Mouse (Mus musculus) heart, postnatal 25 days (tissue): ENCODE measurements around the gene Ngrn. TPM values are rescaled to one million over a fixed set of nuclear protein-coding genes. Genes with fewer than 3 reads are reported as not detected.

ENCODE experiments used
- DNase-seq: peaks from one replicate; pipeline ENCODE4 v3.0.0; 2022; ENCODE audit warnings: low spot score
- intact Hi-C: fragments of 180-260 bp; cut with DNase I; formaldehyde crosslinking; loops from one replicate; pipeline ENCODE4 v1.15.1; 2025
- total RNA-seq, 2 experiments: library from RNA; stranded (reverse); gene quantifications; 2 replicates each; pipeline ENCODE4 v1.2.3; 2021

The Ngrn gene
- total RNA-seq, 2 experiments from 2014 or later = 25.1 to 27.1 TPM

DNA sequence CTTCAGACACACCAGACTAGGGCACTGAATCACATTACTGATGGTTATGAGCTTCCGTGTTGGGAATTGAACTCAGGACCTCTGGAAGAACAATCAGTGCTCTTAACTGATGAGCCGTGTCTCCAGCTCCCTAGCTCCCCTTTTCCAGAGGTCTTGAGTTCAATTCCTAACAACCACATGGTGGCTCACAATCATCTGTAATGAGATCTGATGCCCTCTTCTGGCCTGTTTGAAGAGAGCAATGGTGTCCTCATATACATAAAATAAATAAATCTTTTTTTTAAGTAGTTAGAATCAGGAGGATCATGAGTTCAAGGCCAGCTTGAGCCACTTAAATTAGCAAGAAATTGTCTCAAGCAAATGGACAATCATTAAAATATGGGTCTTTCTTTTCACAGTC lies 5.0 kb upstream of the Ngrn start:
- intact Hi-C loops = no loop called here
- no peak for DNase-seq

DNA sequence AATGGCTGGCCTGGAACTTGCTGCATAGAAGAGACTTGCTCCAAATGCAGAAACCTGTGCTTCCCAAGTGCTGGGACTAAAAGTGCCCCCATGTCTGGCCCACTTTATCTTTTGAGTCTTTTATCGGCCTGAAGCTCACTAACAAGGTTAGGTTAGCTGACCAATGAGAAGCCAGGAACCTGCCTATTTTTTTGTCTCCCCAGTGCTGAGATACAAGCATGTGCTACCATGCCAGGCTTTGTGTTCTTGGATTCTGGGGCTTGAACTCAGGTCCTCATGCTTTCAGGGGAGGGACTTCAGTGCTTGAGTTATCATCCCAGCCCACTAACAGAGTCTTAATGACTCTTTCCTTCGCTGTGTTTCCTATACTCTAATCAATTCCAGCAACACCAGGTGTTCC lies 3.3 kb upstream of the Ngrn start:
- intact Hi-C loops = no loop called here
- DNase-seq = no peak

DNA sequence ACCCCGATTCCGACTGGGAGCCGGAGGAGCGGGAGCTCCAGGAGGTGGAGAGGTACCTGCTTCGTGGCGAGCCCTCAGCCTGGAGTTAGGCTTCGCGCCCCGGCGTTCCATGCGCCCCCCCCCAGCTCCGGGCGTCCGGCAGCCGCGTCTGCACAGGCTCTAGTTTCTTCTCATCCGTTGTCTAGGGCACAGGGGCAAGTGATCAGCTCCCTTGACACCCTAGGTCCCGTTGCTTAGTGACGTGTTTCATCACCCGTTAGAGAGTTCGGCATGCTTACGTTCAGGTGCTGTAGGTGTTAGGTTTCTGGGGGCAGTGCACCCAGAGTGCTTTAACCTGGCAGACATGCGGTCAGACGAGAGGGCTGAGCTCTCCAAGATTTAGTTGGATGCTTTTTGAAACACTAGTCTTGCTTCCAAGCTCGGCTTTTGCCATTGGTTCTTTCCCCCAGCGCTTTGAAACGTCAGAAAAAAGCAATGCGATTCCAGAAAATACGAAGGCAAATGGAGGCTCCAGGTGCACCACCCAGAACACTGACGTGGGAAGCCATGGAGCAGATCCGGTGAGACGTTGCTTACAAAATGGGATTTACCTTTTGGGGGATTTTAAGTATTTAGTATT lies 466 bp downstream of the Ngrn start:
- no peak for DNase-seq
- intact Hi-C loops = no loop called here

DNA sequence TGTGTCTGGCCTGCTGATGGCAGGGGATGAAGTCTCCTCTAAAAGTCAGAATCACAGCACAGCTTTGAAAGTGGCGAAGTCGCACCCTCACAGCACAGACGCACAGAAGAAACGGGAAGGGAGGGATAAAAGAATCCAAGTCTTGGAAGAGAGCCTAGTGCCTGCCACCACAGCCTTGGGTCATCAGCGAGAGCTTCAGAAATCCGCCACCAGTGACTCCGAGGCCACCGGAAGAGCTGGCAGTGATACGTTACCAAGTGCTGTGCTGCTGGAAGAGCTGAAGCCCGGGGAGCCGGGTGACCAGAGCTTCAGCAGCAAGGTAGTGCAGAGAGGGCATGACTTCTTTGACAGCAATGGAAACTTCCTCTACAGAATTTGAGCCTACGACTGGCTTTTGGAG lies 3.6 kb downstream of the Ngrn start:
- intact Hi-C loops = no loop called here

DNA sequence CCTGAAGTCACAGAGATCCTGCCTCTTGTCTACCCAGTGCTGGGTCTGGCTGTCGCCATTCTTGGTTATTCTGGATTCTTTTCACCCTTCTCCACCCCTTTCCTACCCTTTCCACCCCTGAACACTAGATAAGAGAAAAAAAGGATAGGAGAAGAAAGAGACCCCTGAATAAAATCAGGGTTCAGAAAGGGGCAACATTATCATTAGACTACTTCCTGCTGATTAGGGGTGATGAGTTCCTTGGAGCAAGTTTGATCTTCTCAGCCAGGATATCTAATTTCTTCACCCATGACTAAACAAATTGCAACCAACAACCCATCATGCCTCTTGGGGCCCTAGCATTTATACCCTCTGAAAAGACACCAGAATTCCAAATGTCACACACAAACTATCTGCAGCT lies 6.7 kb downstream of the Ngrn start:
- intact Hi-C loops = no loop called here
- no peak for DNase-seq

More for the DNA sequence above, 3.6 kb downstream of the Ngrn start:
- no peak for DNase-seq

DNA sequence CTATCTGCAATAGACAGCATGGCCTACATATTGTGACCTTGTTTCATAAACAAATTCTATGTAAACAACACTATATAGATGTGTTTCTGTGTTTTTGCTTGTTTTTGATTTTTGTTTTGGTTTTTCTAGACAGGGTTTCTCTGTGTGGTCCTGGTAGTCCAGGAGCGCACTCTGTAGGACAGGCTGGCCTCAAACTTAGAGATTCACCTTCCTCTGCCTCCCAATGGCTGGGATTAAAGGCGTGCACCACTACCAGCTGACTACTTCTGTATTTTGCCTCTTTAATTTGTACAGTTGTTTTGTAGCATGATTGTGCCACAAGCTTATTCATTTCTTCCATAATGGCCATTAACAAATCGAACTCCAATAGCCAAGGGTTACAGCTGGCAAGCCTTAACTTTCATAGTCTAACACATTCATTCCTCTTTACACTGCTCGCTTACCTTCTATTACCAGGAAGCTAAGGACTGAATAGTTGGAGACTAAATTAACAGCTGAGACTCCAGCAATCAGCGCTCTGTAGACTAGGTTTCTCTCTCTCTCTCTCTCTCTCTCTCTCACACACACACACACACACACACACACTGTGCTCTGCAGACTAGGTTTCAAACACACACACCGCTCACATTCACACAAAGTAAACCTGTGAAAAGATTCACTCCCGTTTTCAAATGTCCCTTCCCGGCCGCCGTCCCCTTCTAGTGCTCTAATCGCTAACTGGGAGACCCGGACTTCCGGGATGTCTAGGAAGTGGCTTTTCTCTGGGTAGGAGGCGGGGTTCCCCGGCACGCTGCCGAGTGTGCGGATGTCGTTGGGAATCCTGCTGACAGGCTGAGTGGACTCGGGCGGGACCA lies 8.1 kb downstream of the Ngrn start, which contains the start of gene Vps33b:
Vps33b (plus strand) TSS at position 753 of the 854 bp plus-strand sequence.
- intact Hi-C loops = no loop called here
- DNase-seq = peak; percentile 89

DNA sequence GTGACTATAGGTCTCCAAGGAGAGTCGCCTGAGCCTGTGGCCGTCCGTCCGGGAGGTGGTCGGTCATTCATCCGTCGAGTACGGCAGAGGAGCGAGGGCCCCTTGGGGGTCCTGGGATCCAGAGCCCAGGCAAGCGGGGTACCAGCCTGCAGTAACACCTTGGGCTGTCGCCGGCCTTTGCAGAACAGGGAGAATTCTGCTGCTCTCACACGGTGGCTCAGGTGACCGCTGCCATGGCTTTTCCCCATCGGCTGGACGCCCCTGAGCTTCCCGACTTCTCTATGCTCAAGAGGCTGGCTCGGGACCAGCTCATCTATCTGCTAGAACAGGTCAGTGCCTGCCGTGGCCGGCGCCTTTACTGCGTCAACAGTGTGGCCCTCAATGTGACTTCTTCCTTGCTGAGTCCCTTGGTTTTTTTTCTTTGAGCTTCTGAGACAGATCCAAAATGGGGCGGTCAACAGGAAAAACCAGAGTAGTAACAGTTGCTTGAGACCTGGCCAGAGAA lies 8.8 kb downstream of the Ngrn start:
- intact Hi-C loops = no loop called here
- DNase-seq = no peak

DNA sequence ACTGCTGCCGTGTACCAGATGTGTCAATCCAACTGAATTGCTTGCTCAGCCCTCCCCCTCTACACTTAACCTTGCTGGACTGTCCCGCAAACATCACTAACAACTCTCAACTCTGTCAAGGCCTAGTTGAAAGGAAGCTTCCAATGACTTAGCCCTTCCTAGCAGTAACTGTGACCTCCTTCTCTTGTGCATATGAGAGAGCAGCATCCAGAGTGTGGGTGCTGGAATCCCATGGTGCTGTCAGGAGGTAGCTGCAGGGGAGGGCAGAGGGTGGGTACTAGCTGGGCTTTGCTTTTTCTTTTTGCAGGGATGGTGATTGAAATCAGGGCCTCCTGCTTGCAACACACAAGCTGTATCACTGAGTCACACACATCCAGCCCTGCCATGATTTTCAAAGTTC lies 12.4 kb downstream of the Ngrn start:
- no peak for DNase-seq
- intact Hi-C loops = no loop called here

DNA sequence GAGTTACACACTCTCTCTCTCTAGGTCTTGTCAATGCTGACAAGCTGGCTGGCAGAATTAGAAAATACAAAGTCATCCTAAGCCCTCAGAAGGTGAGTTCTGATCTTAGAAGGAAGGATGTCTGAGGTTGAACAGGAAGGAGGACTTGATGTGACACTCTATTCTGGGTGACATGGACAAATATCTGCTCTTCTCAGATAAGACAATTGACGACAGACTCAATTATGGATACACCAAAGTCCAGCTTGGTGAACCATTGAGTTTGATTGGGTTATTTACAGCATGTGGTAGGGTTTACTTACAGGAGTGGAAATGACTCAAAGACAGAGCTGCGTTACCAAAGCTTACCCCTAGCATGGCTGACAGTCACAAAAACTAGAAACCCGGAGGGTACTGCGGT lies 15.4 kb downstream of the Ngrn start:
- DNase-seq = no peak
- intact Hi-C loops = no loop called here

DNA sequence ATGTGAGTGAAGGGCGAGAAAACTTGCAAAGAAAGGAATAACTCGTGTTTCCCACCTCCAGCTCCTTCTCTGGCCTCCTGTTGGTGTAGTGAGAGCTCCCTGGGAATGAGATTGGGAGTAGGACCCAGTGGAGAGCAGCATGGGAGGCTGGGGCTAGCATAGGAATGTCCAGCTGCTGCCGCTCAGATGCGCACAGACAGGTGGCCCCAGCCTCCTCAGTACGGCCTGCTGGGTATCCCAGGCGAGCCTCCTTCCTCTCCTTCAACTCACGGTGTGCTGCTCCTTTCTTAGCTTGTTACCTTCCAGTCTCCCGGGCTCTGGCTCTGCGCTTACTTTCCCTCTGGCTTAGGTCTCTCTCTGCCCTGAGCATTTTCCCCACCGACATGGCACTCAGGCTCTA lies 19.0 kb downstream of the Ngrn start:
- intact Hi-C loops = no loop called here
- DNase-seq = no peak

DNA sequence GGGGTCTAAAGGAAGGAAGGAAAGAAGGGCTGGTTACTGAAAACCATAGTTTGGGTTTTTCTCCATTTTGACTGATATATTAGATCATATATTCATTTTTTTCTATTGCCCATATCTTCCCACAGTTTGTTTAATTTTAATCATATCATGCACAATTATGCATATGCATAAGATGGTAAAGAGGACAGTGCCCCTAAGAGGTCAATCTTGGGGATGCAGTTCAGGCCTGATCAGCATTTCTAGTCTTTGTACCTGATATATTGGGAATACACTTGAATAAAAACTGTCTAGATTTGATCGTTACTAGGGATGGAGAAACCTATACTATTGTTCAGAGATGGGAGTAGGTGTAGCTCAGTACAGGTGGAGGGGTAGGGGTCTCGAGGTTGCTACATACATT lies 20.0 kb downstream of the Ngrn start:
- no peak for DNase-seq
- intact Hi-C loops = no loop called here

DNA sequence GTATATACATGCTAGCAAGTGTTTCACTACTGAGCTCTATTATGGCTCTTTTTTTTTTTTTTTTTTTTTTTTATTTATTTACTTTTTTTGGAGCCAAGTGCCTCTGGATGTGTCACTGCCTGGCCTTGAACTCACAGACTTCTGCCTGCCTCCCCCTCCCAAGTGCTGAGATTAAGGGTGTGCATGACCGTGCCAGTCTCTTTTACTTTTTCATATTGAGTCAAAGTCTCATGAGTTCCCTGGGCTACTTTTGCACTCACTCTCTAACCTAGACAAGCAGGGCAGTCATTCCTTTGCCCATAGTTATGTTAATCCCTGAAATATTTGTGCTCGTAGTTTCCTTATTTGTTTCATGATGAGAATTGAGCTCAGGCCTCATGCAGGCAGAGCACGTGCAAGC lies 20.6 kb downstream of the Ngrn start:
- intact Hi-C loops = no loop called here
- no peak for DNase-seq

DNA sequence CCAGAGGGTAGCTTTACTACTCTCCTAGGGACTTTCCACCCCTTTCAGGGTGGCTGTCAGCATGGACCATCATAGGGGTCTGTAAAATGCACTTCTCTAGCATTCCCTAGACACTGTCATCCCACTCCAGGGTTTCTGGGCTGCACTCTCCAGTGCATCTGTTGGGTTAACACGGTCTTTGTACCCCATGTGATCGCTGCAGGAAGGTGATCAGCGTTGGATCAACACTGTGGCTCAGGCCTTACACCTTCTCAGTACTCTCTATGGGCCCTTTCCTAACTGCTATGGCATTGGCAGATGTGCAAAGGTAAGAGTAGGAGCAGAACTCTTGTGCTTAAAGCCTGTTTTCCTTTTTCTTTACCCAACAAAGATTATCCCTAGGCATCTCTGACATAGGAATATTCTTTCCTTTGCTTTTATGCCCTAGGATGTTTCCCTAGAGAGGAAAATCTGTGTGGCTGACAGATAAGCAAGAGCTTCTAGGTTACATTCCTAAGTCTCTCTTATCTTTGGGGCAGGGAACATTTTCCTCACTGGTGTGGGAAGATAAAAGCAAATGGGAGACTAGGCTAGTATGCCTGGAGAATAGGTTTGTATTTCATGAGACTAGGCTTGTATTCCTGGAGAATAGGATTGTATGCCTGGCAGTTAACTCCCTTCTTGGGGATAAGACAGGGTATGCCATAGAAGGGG lies 22.4 kb downstream of the Ngrn start:
- intact Hi-C loops = no loop called here
- DNase-seq = no peak

DNA sequence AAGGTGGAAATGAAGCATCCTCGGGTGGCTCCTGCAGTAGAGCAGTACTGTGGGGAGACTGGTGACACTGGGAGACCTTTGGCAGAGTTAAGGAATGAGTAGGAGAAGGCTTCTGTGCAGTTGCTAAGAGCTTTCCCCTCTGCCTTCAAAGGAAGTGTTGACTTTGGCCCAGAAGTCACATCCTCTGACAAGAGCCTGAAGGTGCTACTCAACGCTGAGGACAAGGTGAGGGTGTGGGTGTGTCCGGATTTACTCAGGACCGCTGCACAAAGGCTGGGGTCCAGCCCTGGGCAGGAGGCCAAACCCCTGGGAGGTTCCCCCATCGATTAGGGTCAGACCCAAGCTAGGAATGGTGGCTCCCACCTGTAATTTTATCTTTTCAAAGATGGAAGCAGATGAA lies 23.4 kb downstream of the Ngrn start:
- no peak for DNase-seq
- intact Hi-C loops = no loop called here

DNA sequence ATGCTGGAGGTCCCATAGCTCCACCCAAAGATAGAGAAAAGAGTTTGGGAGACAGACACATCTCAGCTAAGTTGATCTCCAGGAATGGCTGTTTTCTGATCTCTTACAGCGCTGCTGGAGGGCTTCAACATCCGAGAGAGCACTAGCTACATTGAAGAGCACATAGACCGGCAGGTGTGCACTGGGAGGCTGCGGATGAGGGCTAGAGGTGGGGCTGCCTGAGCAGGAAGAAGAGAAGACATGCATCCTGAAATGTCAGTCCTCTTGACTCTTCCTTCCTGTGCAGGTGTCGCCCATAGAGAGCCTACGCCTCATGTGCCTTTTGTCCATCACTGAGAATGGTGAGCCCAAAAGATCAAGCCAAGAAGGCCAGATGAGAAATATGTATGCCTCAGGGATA lies 24.7 kb downstream of the Ngrn start:
- intact Hi-C loops = no loop called here

DNA sequence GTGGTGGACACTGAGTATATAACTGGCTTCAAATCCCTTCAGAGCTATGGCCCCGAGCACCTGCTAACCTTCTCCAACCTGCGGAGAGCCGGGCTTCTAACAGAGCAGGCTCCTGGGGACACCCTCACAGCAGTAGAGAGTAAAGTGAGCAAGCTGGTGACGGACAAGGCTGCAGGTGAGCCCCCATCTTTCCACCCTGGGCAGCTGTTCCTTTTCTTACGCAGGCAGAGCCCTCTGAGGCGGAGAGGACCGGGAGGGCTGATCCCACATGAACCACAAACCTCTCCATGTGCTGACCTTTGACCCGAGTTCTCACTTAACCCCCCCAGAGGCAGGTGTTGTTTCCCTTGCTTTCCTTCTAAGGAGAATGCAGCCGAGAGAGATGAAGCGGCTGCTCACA lies 26.7 kb downstream of the Ngrn start:
- intact Hi-C loops = no loop called here
- DNase-seq = no peak

More for the DNA sequence above, 24.7 kb downstream of the Ngrn start:
- DNase-seq = no peak

DNA sequence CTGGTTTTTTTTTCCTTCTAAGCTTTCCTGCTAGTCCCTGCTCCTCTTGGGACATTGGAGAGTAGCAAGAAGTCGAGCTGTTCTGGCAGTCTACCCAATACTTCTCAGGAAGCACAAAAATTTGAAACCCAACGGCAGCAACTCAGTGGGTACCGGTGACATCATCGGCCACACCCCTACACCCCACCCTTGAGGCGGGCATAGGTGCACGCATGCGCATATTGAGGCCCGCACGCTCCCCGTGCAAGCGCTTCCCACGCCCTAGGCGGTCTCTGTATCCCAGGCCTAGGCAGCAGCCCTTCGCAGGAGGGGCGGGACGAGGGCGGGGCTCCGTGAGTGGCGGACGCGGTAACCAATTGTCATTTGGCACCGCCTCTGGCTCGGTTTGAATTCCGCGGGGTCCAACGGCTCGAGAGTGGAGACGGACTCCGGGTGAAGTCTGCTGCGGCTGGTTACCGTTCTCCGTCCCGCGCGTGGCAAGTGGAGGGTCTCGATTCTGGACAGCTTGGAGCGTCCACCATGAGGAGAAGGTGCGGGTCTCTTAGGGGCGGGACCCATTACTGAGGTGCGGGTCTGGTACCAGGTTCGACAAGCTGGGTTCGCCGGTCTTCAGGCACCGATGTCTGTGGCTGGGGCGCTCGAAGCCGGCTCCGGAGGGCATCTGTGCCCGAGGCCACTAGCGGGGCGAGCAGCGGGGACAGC lies 33.2 kb downstream of the Ngrn start, which contains the start of gene Prc1:
Prc1 (plus strand) TSS at position 389 of the 702 bp plus-strand sequence.
- intact Hi-C loops = no loop called here
- peak; percentile 98 for DNase-seq

DNA sequence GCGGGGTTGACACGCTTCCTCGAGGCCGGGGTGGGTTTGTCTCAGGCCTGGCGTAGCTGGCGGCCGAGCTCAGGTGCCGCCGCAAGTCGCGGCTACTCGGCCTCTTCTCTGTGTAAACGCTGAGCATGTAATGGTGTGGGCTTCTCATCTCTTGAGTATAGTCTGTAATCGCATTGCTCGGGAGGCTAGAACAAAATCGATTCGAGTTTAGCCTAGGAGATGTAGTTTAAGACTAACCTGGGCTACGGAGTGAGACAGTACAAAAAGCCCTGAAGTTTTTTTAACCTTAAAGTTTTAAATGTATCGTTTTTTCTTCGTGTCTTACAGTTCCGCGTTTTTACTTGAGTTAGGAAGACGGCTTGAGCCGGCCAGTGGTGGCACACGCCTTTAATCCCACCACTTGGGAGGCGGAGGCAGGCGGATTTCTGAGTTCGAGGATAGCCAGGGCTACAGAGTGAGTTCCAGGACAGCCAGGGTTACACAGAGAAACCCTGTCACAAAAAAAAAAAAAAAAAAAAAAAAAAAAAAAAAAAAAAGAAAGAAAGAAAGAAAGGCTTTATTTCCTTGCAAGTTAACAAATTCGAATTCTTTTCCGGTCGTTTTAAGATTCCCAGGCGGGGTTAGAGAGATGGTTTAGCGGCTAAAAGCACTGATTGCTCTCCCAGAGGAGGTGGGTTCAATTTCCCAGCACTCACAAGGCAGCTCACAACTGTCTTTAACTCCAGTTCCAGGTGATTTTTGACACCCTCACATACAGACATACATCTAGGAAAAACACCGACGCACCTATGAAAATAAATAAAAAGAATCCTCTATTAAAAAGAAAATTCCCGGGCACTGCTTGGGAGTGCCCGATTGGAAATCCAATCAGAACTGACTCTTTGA lies 34.0 kb downstream of the Ngrn start:
- no peak for DNase-seq
- intact Hi-C loops = no loop called here

DNA sequence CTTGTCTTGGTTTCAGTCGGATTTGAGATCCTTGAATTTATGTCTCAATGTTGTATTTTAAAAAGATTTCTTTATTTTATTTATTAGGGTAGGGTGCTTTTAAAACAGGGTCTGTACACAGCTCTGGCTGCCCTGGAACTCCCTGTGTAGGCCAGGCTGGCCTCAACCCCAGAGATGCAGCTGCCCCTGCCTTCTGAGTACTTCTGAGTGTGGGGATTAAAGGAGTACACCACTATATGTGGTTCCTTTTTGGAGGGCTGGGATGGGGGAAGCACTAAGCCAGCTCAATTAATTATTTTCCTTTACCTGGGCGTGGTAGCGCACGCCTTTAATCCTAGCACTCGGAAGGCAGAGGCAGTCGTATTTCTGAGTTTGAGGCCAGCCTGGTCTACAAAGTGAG lies 35.4 kb downstream of the Ngrn start:
- intact Hi-C loops = loop anchor here (2.0 kb wide), 1 partner anchor 28 kb away; the partner anchor contains the start of gene Rccd1

More for the DNA sequence above, 35.4 kb downstream of the Ngrn start:
- DNase-seq = no peak
